Mouse (Mus musculus) spleen, postnatal 0 days (tissue): Measurements from ENCODE around the gene Sord. TPM values are rescaled to one million over a fixed set of nuclear protein-coding genes. Genes with fewer than 3 reads are reported as not detected.

Source experiments
- polyA plus RNA-seq: library from polyadenylated mRNA; unstranded; fragments of >200 nt; fragmentation: Nextera tagmentation; extraction: Ambion mirVana; gene quantifications from 2 replicates; pipeline ENCODE4 v1.2.1, GENCODE M21; 2015

Sord gene
- polyA plus RNA-seq, result 43.3 and 45.4 TPM in 2 replicates

GRCm38 (mm10) chr2:122234611-122235288 lies at the start of gene Sord:
Gene Sord (plus strand): TSS chr2:122234749.

GRCm38 (mm10) chr2:122186106-122186505 lies 48.4 kb upstream of the Sord start, which contains the start of the genes Patl2 and Terb2:
Gene Patl2 (minus strand): TSS chr2:122186189.
Gene Terb2 (plus strand): TSS chr2:122186272.

GRCm38 (mm10) chr2:122298096-122298499 lies 63.5 kb downstream of the Sord start, which contains the start of gene Duox2:
Gene Duox2 (minus strand): TSS chr2:122298449.

GRCm38 (mm10) chr2:122298596-122299490 lies 64.3 kb downstream of the Sord start, which contains the start of gene Duoxa2:
Gene Duoxa2 (plus strand): TSS chr2:122298900.

GRCm38 (mm10) chr2:122313536-122313935 lies 79.0 kb downstream of the Sord start, which contains the start of gene Duoxa1:
Gene Duoxa1 (minus strand): TSS chr2:122313730.

Other genes with a start within 250 kb of the Sord start
- gene Eif3j1, start 206.2 kb upstream of the Sord start, polyA plus RNA-seq, result 14.0 and 15.0 TPM in 2 replicates
- 2.8 and 3.2 TPM in 2 replicates for gene Spg11, start 116.4 kb upstream of the Sord start, polyA plus RNA-seq
- 646 and 799 TPM in 2 replicates for gene B2m, start 87.1 kb upstream of the Sord start, polyA plus RNA-seq
- gene Trim69, start 74.0 kb upstream of the Sord start, polyA plus RNA-seq, result not detected in 2 replicates
- 0.15 and 0.18 TPM in 2 replicates for gene Patl2, start 48.6 kb upstream of the Sord start, polyA plus RNA-seq
- gene Terb2, start 48.5 kb upstream of the Sord start, polyA plus RNA-seq, result not detected in 2 replicates
- 0.04 TPM in 1 of 2 replicates, not detected in the other for gene Duox2, start 63.7 kb downstream of the Sord start, polyA plus RNA-seq
- not detected in 2 replicates for gene Duoxa2, start 64.2 kb downstream of the Sord start, polyA plus RNA-seq
- gene Duoxa1, start 79.0 kb downstream of the Sord start, polyA plus RNA-seq, result not detected in 2 replicates
- not detected in 2 replicates for gene Duox1, start 80.9 kb downstream of the Sord start, polyA plus RNA-seq
- 2.1 and 3.1 TPM in 2 replicates for gene Shf, start 134.4 kb downstream of the Sord start, polyA plus RNA-seq
- 3.6 and 5.3 TPM in 2 replicates for gene Slc28a2, start 191.7 kb downstream of the Sord start, polyA plus RNA-seq